ENCODE assay signal across 9 mouse cellular contexts in the genomic region with DNA sequence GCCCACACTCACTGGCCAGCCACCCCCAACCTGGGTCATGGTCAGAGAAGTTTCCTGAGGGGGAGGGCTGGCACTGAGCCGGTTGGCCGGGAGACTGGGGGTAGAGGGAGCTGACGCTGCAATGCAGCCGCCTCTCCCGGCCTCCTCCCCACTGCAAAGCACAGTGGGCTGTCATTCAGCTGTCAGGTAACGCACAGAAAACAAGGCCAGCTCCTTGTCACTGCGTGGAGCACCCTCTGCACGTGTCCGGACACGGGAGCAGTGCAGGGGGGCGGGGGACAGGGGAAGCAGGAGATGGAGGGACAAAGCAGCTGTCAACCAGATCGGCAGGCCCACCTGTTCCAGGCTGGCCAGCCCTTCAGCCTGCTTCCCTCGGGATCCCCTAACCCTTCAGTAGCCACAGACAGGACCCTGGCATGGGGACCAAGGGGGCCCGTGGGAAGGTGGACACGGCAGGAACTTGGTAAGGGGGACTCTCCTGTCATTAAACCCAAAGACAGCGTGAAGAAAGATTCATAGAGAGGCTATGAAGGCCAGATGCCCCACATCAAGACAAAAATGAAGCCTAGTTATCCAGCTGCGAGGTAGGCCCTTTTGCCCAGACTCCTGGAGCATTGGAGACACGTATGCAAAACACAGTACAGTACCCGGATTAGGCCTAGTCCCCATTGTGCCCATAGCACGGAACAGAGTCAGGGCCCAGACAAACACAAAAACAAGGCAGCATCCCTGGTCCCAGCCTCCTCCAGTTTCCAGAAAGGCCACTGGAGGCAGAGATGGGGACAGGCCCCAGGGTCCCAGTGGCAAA. TPM values are rescaled to one million over a fixed set of nuclear protein-coding genes. Genes with fewer than 3 reads are reported as not detected.
DNase-seq lines count a peak whose midpoint lies in the region; ATAC-seq and TF ChIP-seq lines count a peak whose summit lies in the region.
"Had no signal": no experiment of that assay in that cellular context is flagged by ENCODE, and none has a peak within 500 bp of the region (broad histone marks: within the 10 kb centered on the region; RNA-seq: fewer than 3 reads in every experiment).

No protein-coding gene starts in this region.

- peak; percentile 13; the same call in 1 of the 2 replicates for ATAC-seq in forebrain, embryonic 16.5 days
- ATAC-seq in neural tube, embryonic 14.5 days (ENCODE audit: low read depth): no peak
- ATAC-seq: Patski had no signal

- H3K27me3 ChIP-seq in forebrain, embryonic 16.5 days (replicated peaks; ENCODE audit: control insufficient read depth, insufficient read depth, low read length): no peaks in the 10 kb centered on the region
- no peaks in the 10 kb centered on the region for H3K27me3 ChIP-seq in neural tube, embryonic 14.5 days (ENCODE audit: control insufficient read depth, insufficient read depth, low read length)
- H3K27me3 ChIP-seq: Patski had no signal

- no peaks in the 10 kb centered on the region; the same call in 1 of the 2 replicates for H3K36me3 ChIP-seq in forebrain, embryonic 16.5 days (ENCODE audit: control insufficient read depth, insufficient read depth)
- H3K36me3 ChIP-seq in neural tube, embryonic 14.5 days (ENCODE audit: control insufficient read depth, insufficient read depth, low read length): no peaks in the 10 kb centered on the region

- H3K4me1 ChIP-seq in brown adipose tissue, adult 24 weeks (ENCODE audit: control insufficient read depth, insufficient read depth, insufficient read length, low read length): no peaks in the 10 kb centered on the region
- peaks cover 28% of the 10 kb centered on the region for H3K4me1 ChIP-seq in forebrain, embryonic 16.5 days (replicated peaks; ENCODE audit: control insufficient read depth, insufficient read depth, low read length)
- H3K4me1 ChIP-seq in neural tube, embryonic 14.5 days (ENCODE audit: control insufficient read depth, insufficient read depth, low read length): peaks cover 16% of the 10 kb centered on the region

- peak overlapping the region; percentile 89 for H3K9ac ChIP-seq in forebrain, embryonic 16.5 days (replicated peaks; ENCODE audit: low read depth, low read length)
- peak overlapping the region; percentile 78; the same call in 1 of the 2 replicates for H3K9ac ChIP-seq in neural tube, embryonic 14.5 days (replicated peaks; ENCODE audit: low read depth, low read length)

- 28% methylated on average over 20 of the region's 20 CpGs for WGBS in forebrain, embryonic 16.5 days
- 51% methylated on average over 20 of the region's 20 CpGs for WGBS in neural tube, embryonic 14.5 days

- intact Hi-C loops in left cerebral cortex, adult 2 months (cut with DNase I): no loop called here

- H3K4me2 ChIP-seq in forebrain, embryonic 16.5 days (ENCODE audit: low read length): peak overlapping the region; percentile 81
- H3K4me2 ChIP-seq in neural tube, embryonic 14.5 days (ENCODE audit: low read depth, low read length): peak overlapping the region; percentile 83

- H3K4me3 ChIP-seq in brown adipose tissue, adult 24 weeks (ENCODE audit: insufficient read depth, low read depth, low read length): 0 out of 2 replicates have a peak overlapping the region, but pooled peaks have one; percentile 37
- peak overlapping the region; percentile 63 for H3K4me3 ChIP-seq in forebrain, embryonic 16.5 days (replicated peaks; ENCODE audit: low read length)
- H3K4me3 ChIP-seq in left cerebral cortex, adult 2 months: peak overlapping the region; percentile 83
- peak overlapping the region; percentile 56 for H3K4me3 ChIP-seq in neural tube, embryonic 14.5 days (ENCODE audit: low read depth, low read length)

- DNase-seq in layer of hippocampus, postnatal 25 days (ENCODE audit: extremely low spot score in 1 of 2, low spot score in 1 of 2): peak; percentile 31 to 35
- no peak for DNase-seq in layer of hippocampus, adult 8-10 months (ENCODE audit: low spot score in 2 of 2)
- peak; percentile 54 to 60 for DNase-seq in left cerebral cortex, adult 2 months (ENCODE audit: extremely low spot score in 1 of 2, low spot score in 2 of 2)
- no peak for DNase-seq in urinary bladder, adult 2 months (ENCODE audit: low spot score)
- DNase-seq in spleen, adult 18-20 months: no peak

- H3K27ac ChIP-seq in brown adipose tissue, adult 24 weeks (replicated peaks; ENCODE audit: low read depth, low read length): no peak overlapping the region
- peak overlapping the region; percentile 32 for H3K27ac ChIP-seq in forebrain, embryonic 16.5 days (ENCODE audit: low read length)
- H3K27ac ChIP-seq in left cerebral cortex, adult 2 months: peak overlapping the region; percentile 97
- 0 out of 2 replicates have a peak overlapping the region, but pooled peaks have one; percentile 22 for H3K27ac ChIP-seq in neural tube, embryonic 14.5 days (ENCODE audit: low read depth, low read length)

- H3K9me3 ChIP-seq in forebrain, embryonic 16.5 days (ENCODE audit: control insufficient read depth, low read length): no peaks in the 10 kb centered on the region
- H3K9me3 ChIP-seq in neural tube, embryonic 14.5 days (ENCODE audit: control insufficient read depth, low read length): no peaks in the 10 kb centered on the region

- no peak; the same call in 1 of the 2 replicates for TF ChIP-seq CTCF in left cerebral cortex, adult 2 months (IDR thresholded peaks at IDR 0.05)

RNA-seq across cellular contexts. Expression of a gene that starts 30.2 kb away (rescaled TPM):
- total RNA-seq in layer of hippocampus, postnatal 25 days (2021): 10 to 100 TPM; 10.1 to 10.4 TPM
- total RNA-seq in layer of hippocampus, adult 8-10 months (2022): 10 to 100 TPM; 11.6 to 14.1 (median 12.8) TPM
- 0.36 and 0.54 TPM in 2 replicates for polyA plus RNA-seq in brown adipose tissue, adult 24 weeks (2012; ENCODE audit: insufficient read depth, insufficient read length, missing spikeins)
- 3.9 and 4.8 TPM in 2 replicates for polyA plus RNA-seq in forebrain, embryonic 16.5 days (2015; fragmentation: Nextera tagmentation; extraction: Ambion mirVana)
- 10 to 100 TPM; 14.1 to 18.6 TPM for total RNA-seq in left cerebral cortex, adult 2 months (2021)
- 4.1 and 4.5 TPM in 2 replicates for polyA plus RNA-seq in neural tube, embryonic 14.5 days (2014; fragmentation: Nextera tagmentation; extraction: Ambion mirVana)
- 2.2 TPM in 2 replicates for polyA plus RNA-seq in urinary bladder, adult 2 months (2012; rRNA removed)

RNA-seq across cellular contexts. Expression of a gene that starts 38.5 kb away (rescaled TPM):
- 100 to 1,000 TPM; 140 to 146 TPM for total RNA-seq in layer of hippocampus, postnatal 25 days (2021)
- 100 to 1,000 TPM; 149 to 173 (median 162) TPM for total RNA-seq in layer of hippocampus, adult 8-10 months (2022)
- 2.5 and 3.3 TPM in 2 replicates for polyA plus RNA-seq in brown adipose tissue, adult 24 weeks (2012; ENCODE audit: insufficient read depth, insufficient read length, missing spikeins)
- polyA plus RNA-seq in forebrain, embryonic 16.5 days (2015; fragmentation: Nextera tagmentation; extraction: Ambion mirVana): 8.5 and 10.2 TPM in 2 replicates
- 100 to 1,000 TPM; 134 to 142 TPM for total RNA-seq in left cerebral cortex, adult 2 months (2021)
- 12.1 and 12.7 TPM in 2 replicates for polyA plus RNA-seq in neural tube, embryonic 14.5 days (2014; fragmentation: Nextera tagmentation; extraction: Ambion mirVana)
- polyA plus RNA-seq in urinary bladder, adult 2 months (2012; rRNA removed): 17.1 and 30.1 TPM in 2 replicates

Comparison
In these comparisons a context has a peak if more than half of its experiments do, and no peak if none do; other contexts are left out.
1. DNase-seq: peak in layer of hippocampus, postnatal 25 days (2 of 2) and left cerebral cortex, adult 2 months (2 of 2); none in layer of hippocampus, adult 8-10 months (0 of 2), urinary bladder, adult 2 months (single experiment) and spleen, adult 18-20 months (0 of 2).
2. Peak in every context shown above with its lines, with median percentiles within 50 percentile points of each other: H3K4me3 ChIP-seq.